Mouse (Mus musculus): ENCODE measurements around the gene Cklf.
A peak's percentile ranks its signal among the peaks of the same experiment; 100 is the strongest.

DNA sequence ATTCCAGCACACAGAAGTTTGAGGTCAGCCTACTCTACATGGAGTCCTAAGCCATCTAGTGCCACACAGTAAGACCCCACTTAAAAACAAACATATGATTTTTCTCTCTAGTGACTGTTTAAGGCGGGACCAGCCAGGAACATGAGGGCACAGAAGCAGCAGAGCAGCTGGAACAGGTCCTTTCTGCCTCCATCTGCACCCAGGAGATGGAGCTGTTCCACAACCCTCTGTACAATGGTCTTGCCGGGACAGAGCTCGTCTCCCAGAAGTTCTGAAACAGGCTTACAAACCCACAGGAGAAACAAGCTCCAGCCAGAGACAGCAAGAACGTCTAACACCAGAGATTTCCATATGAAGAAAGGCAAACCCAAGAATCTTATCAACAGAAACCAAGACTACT is 62.6 kb downstream of the Cklf start:
- TF ChIP-seq EP300 (IDR thresholded peaks at IDR 0.05; ENCODE audit: low read depth), result no peak
- peak; percentile 24; the same call in 1 of the 2 replicates for TF ChIP-seq CTCF (IDR thresholded peaks at IDR 0.05; ENCODE audit: low read depth)

Measured in liver, embryonic 14.5 days (tissue).